Mouse (Mus musculus) MEL (cell line): ENCODE results near the gene Cpeb3. TPM values are rescaled to one million over a fixed set of nuclear protein-coding genes. Genes with fewer than 3 reads are reported as not detected.

Source experiments
- DNase-seq: peaks from one replicate; pipeline ENCODE4 v3.0.0; 2011; ENCODE audit warnings: low read depth, low spot score
- H3K27ac ChIP-seq: 2 replicates; pipeline ENCODE4 v1.5.1; 2012; ENCODE audit warnings: low read depth, mild to moderate bottlenecking, control low read depth, low read length, moderate library complexity; ENCODE audit not compliant: control insufficient read depth
- H3K27me3 ChIP-seq, 2 experiments: fragments of 150-350 bp in 1 of 2; sonication (generic) in 1 of 2; 2 replicates each; pipeline ENCODE4 v1.6.1; 2012; ENCODE audit warnings: low read length in 2 of 2, mild to moderate bottlenecking in 2 of 2, improper control_type of control experiment in 1 of 2, moderate library complexity in 1 of 2; ENCODE audit not compliant: insufficient read depth in 2 of 2, control insufficient read depth in 1 of 2
- H3K36me3 ChIP-seq, 2 experiments: 2 replicates each; pipeline ENCODE4 v1.6.1; 2012 to 2014; ENCODE audit warnings: low read length in 2 of 2, improper control_type of control experiment in 1 of 2, inconsistent platforms in 1 of 2, mild to moderate bottlenecking in 1 of 2; ENCODE audit not compliant: insufficient read depth in 2 of 2, control insufficient read depth in 1 of 2
- H3K4me1 ChIP-seq, 2 experiments: fragments of 150-350 bp in 1 of 2; sonication (generic) in 1 of 2; 2 replicates each; pipeline ENCODE4 v1.6.1; 2012; ENCODE audit warnings: low read length in 2 of 2, improper control_type of control experiment in 1 of 2, mild to moderate bottlenecking in 1 of 2; ENCODE audit not compliant: insufficient read depth in 2 of 2, control insufficient read depth in 1 of 2
- H3K4me3 ChIP-seq, 2 experiments: fragments of 150-350 bp in 1 of 2; sonication (generic) in 1 of 2; 2 replicates each; pipeline ENCODE4 v1.5.1; 2012; ENCODE audit warnings: low read depth in 2 of 2, low read length in 2 of 2, mild to moderate bottlenecking in 2 of 2, moderate library complexity in 2 of 2, control low read depth in 1 of 2, improper control_type of control experiment in 1 of 2; ENCODE audit not compliant: control insufficient read depth in 1 of 2, insufficient read depth in 1 of 2
- H3K79me2 ChIP-seq: 2 replicates; pipeline ENCODE4 v1.6.1; 2012; ENCODE audit warnings: mild to moderate bottlenecking, low read length, moderate library complexity; ENCODE audit not compliant: control insufficient read depth, poor library complexity, insufficient read depth
- H3K9ac ChIP-seq: 2 replicates; pipeline ENCODE4 v1.6.1; 2012; ENCODE audit warnings: low read depth, mild to moderate bottlenecking, control low read depth, low read length, moderate library complexity; ENCODE audit not compliant: control insufficient read depth, poor library complexity, severe bottlenecking
- H3K9me3 ChIP-seq: fragments of 150-350 bp; sonication (generic); replicated peaks from 2 replicates; pipeline ENCODE4 v1.6.1; 2012; ENCODE audit warnings: mild to moderate bottlenecking, low read length, improper control_type of control experiment, moderate library complexity; ENCODE audit not compliant: insufficient read depth
- BHLHE40 ChIP-seq: IDR thresholded peaks from 2 replicates; pipeline ENCODE4 v1.6.1; 2012; ENCODE audit warnings: low read depth, mild to moderate bottlenecking, inconsistent platforms, low read length, improper control_type of control experiment, borderline replicate concordance
- CHD2 ChIP-seq: IDR thresholded peaks from 2 replicates; pipeline ENCODE4 v1.6.1; 2011; ENCODE audit warnings: low read length, improper control_type of control experiment
- E2F4 ChIP-seq: IDR thresholded peaks from 2 replicates; pipeline ENCODE4 v1.6.1; 2011; ENCODE audit warnings: low read depth, low read length, improper control_type of control experiment, borderline replicate concordance
- ELF1 ChIP-seq: IDR thresholded peaks from 2 replicates; pipeline ENCODE4 v1.6.1; 2014; ENCODE audit warnings: low read depth, mild to moderate bottlenecking, inconsistent platforms, low read length, improper control_type of control experiment, moderate library complexity
- GABPA ChIP-seq: IDR thresholded peaks from 2 replicates; pipeline ENCODE4 v1.6.1; 2012; ENCODE audit warnings: low read depth, mild to moderate bottlenecking, inconsistent platforms, low read length, improper control_type of control experiment, moderate library complexity
- GATA1 ChIP-seq: IDR thresholded peaks from 2 replicates; pipeline ENCODE4 v1.6.1; 2011; ENCODE audit warnings: low read depth, low read length, improper control_type of control experiment
- HCFC1 ChIP-seq: IDR thresholded peaks from 2 replicates; pipeline ENCODE4 v1.6.1; 2012; ENCODE audit warnings: low read depth, mild to moderate bottlenecking, inconsistent platforms, low read length, improper control_type of control experiment, moderate library complexity
- KAT2A ChIP-seq: conservative IDR thresholded peaks from 2 replicates; pipeline ENCODE4 v1.6.1; 2012; ENCODE audit warnings: low read depth, low read length, improper control_type of control experiment, inconsistent platforms
- MAX ChIP-seq: IDR thresholded peaks from 2 replicates; pipeline ENCODE4 v1.6.1; 2011; ENCODE audit warnings: low read length, improper control_type of control experiment
- MAZ ChIP-seq: IDR thresholded peaks from 2 replicates; pipeline ENCODE4 v1.6.1; 2012; ENCODE audit warnings: low read depth, mild to moderate bottlenecking, inconsistent platforms, low read length, improper control_type of control experiment
- MEF2A ChIP-seq: IDR thresholded peaks from 2 replicates; pipeline ENCODE4 v1.6.1; 2014; ENCODE audit warnings: low read depth, mild to moderate bottlenecking, inconsistent platforms, low read length, improper control_type of control experiment; ENCODE audit not compliant: poor library complexity, insufficient replicate concordance, severe bottlenecking; ENCODE audit errors: extremely low read depth
- MYB ChIP-seq: IDR thresholded peaks from 2 replicates; pipeline ENCODE4 v1.6.1; 2011; ENCODE audit warnings: mild to moderate bottlenecking, low read depth, low read length, improper control_type of control experiment
- MYC ChIP-seq: IDR thresholded peaks from 2 replicates; pipeline ENCODE4 v1.6.1; 2011; ENCODE audit warnings: low read depth, mild to moderate bottlenecking, low read length, improper control_type of control experiment, moderate library complexity
- POLR2A ChIP-seq, 2 experiments: IDR thresholded peaks; 2 replicates each; pipeline ENCODE4 v1.6.1; 2011 to 2012; ENCODE audit warnings: low read length in 2 of 2, mild to moderate bottlenecking in 2 of 2, control low read depth in 1 of 2, improper control_type of control experiment in 1 of 2, low read depth in 1 of 2, moderate library complexity in 1 of 2; ENCODE audit not compliant: control insufficient read depth in 1 of 2, insufficient read depth in 1 of 2, poor library complexity in 1 of 2
- POLR2AphosphoS2 ChIP-seq: IDR thresholded peaks from 2 replicates; pipeline ENCODE4 v1.6.1; 2011; ENCODE audit warnings: low read length, improper control_type of control experiment
- SIN3A ChIP-seq: IDR thresholded peaks from 2 replicates; pipeline ENCODE4 v1.6.1; 2012; ENCODE audit warnings: low read length, improper control_type of control experiment, inconsistent platforms
- SMC3 ChIP-seq: IDR thresholded peaks from 2 replicates; pipeline ENCODE4 v1.6.1; 2011; ENCODE audit warnings: low read depth, low read length, improper control_type of control experiment
- TCF12 ChIP-seq: IDR thresholded peaks from 2 replicates; pipeline ENCODE4 v1.6.1; 2014; ENCODE audit warnings: low read depth, mild to moderate bottlenecking, inconsistent platforms, low read length, improper control_type of control experiment, moderate library complexity
- ZC3H11A ChIP-seq: IDR thresholded peaks from 2 replicates; pipeline ENCODE4 v1.6.1; 2012; ENCODE audit warnings: low read depth, mild to moderate bottlenecking, inconsistent platforms, low read length, improper control_type of control experiment
- ZKSCAN1 ChIP-seq: IDR thresholded peaks from 2 replicates; pipeline ENCODE4 v1.6.1; 2012; ENCODE audit warnings: low read depth, mild to moderate bottlenecking, inconsistent platforms, low read length, improper control_type of control experiment, moderate library complexity
- ZMIZ1 ChIP-seq: IDR thresholded peaks from 2 replicates; pipeline ENCODE4 v1.6.1; 2012; ENCODE audit warnings: low read depth, mild to moderate bottlenecking, inconsistent platforms, low read length, improper control_type of control experiment, moderate library complexity
- polyA plus RNA-seq, 2 experiments: library from polyadenylated mRNA; stranded (reverse) in 1 of 2; unstranded in 1 of 2; fragments of >175 nt in 1 of 2; fragments of >200 nt in 1 of 2; gene quantifications; 2 replicates each; pipeline versions ENCODE4 v1.2.1 to v1.2.4; 2012; ENCODE audit warnings: low replicate concordance in 2 of 2, low read depth in 1 of 2; ENCODE audit not compliant: insufficient read length in 2 of 2, insufficient read depth in 1 of 2, missing spikeins in 1 of 2
- total RNA-seq: library from RNA; depleted of rRNA; stranded (reverse); fragments of 300-350 nt; gene quantifications from 2 replicates; pipeline ENCODE4 v1.2.3, GENCODE M21; 2012; rRNA removed

Cpeb3 gene
- total and polyA plus RNA-seq, 3 experiments: 0.35 to 0.93 TPM; not detected in 1

DNA sequence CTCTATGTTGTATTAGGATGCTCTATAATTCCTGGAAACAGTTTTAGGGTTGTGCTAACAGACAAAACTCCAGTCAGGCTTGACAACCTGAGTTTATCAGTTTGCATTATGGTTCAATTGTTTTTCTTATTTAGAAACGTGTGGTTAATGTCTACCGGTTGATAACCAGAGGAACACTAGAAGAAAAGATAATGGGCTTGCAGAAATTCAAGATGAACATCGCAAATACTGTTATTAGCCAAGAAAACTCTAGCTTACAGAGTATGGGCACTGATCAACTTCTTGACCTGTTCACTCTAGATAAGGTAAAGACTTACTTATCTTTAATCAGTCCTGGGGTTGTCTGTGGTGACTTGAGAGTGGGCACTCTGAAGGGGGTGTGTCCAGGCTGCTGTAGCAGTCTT lies 198.5 kb downstream of the Cpeb3 start (continued):
- TF ChIP-seq GABPA (no peak), SMC3 (no peak), POLR2AphosphoS2 (no peak), GATA1 (peak; percentile 91), POLR2A (IDR thresholded peaks at IDR 0.05; ENCODE audit: control insufficient read depth in 1 of 2, insufficient read depth in 1 of 2, low read depth in 1 of 2, low read length in 2 of 2, poor library complexity in 1 of 2) (no peak), ZMIZ1 (no peak), BHLHE40 (peak; percentile 81), TCF12 (peak; percentile 90), MAZ (no peak)

DNA sequence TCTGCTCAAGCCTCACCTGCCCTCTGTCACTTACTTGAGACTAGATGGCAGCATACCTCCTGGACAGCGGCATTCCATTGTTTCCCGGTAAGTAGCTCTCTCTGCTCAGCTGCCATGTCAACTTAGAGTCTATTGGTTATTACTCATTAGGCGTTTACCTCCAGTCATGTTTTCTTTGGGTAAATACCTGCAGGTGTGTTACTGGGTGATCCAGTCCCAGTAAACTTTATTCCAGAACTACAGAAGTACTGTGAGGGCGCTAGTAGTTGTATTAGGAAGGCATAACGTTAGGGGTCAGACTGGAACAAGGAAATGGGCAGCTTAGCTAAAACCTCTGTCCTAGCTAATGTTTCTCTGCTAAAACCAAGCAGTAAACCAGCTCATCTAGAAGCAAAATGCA lies 203.8 kb downstream of the Cpeb3 start:
- no peaks in the 10 kb centered on the region for H3K27me3 ChIP-seq
- no peaks in the 10 kb centered on the region for H3K79me2 ChIP-seq
- DNase-seq: no peak
- no peak overlapping the region for H3K27ac ChIP-seq
- H3K4me1 ChIP-seq: peaks cover 9 to 11% of the 10 kb centered on the region in 2 experiments
- H3K9me3 ChIP-seq: no peaks in the 10 kb centered on the region
- no peak overlapping the region for H3K4me3 ChIP-seq
- H3K36me3 ChIP-seq: peaks cover 15 to 59% of the 10 kb centered on the region in 2 experiments
- TF ChIP-seq MYB (no peak), SMC3 (no peak), ZC3H11A (no peak), CHD2 (no peak), KAT2A (no peak), E2F4 (no peak), BHLHE40 (no peak), MAZ (no peak), TCF12 (no peak), GATA1 (no peak), ELF1 (no peak), HCFC1 (no peak), MEF2A (no peak), ZKSCAN1 (no peak), SIN3A (no peak), MYC (no peak), MAX (no peak)
- no peak overlapping the region for H3K9ac ChIP-seq

Other genes with a start within 250 kb of the Cpeb3 start
- 65.6 and 68.5 TPM in 2 replicates for gene March5, start 1.1 kb downstream of the Cpeb3 start, total RNA-seq
- gene March5, start 1.1 kb downstream of the Cpeb3 start, polyA plus RNA-seq: 10 to 100 TPM in 1 of 2 experiments, not detected in 1; 83.5 TPM
- 32.6 and 41.1 TPM in 2 replicates for gene Ide, start 129.3 kb upstream of the Cpeb3 start, total RNA-seq
- 10 to 100 TPM; 76.8 to 87.5 TPM for gene Ide, start 129.3 kb upstream of the Cpeb3 start, polyA plus RNA-seq
- gene Kif11, start 167.8 kb upstream of the Cpeb3 start, total RNA-seq: 50.5 and 62.6 TPM in 2 replicates
- 10 to 100 TPM; 44.8 to 50.1 TPM for gene Kif11, start 167.8 kb upstream of the Cpeb3 start, polyA plus RNA-seq
- gene Hhex, start 226.2 kb upstream of the Cpeb3 start, total RNA-seq: not detected in 2 replicates
- gene Hhex, start 226.2 kb upstream of the Cpeb3 start, polyA plus RNA-seq: not detected